Mouse (Mus musculus) embryo, embryonic 9.5 days (tissue): Measurements from ENCODE around the gene Rnf24.
"Not testable (repeated sequence)": the region's sequence is repeated elsewhere in the genome, so short reads cannot be mapped to it uniquely, and the experiment has no call there.

Experiments
- DNase-seq: peaks from one replicate; pipeline ENCODE4 v3.0.0-alpha.2; 2017; ENCODE audit errors: extremely low spot score

Gene Rnf24

GRCm38 (mm10) chr2:131337602-131338001 lies 15.1 kb downstream of the Rnf24 start:
- no peak for DNase-seq

- no peak for DNase-seq
Measured at GRCm38 (mm10) chr2:131330548-131330947, 22.1 kb downstream of the Rnf24 start.

- no peak for DNase-seq
Measured at GRCm38 (mm10) chr2:131328981-131329380, 23.7 kb downstream of the Rnf24 start.

GRCm38 (mm10) chr2:131326044-131326443 lies 26.6 kb downstream of the Rnf24 start:
- no peak for DNase-seq

- DNase-seq, result no peak
Measured at GRCm38 (mm10) chr2:131323675-131324074, 29.0 kb downstream of the Rnf24 start.

GRCm38 (mm10) chr2:131321192-131321591 lies 31.5 kb downstream of the Rnf24 start:
- not testable (repeated sequence) for DNase-seq

GRCm38 (mm10) chr2:131319401-131319800 lies 33.3 kb downstream of the Rnf24 start:
- no peak for DNase-seq

GRCm38 (mm10) chr2:131316167-131316566 lies 36.5 kb downstream of the Rnf24 start:
- DNase-seq, result no peak

GRCm38 (mm10) chr2:131309296-131309695 lies 43.4 kb downstream of the Rnf24 start:
- no peak for DNase-seq

- no peak for DNase-seq
Measured at GRCm38 (mm10) chr2:131307822-131308221, 44.9 kb downstream of the Rnf24 start.

GRCm38 (mm10) chr2:131307391-131307790 lies 45.3 kb downstream of the Rnf24 start:
- no peak for DNase-seq

GRCm38 (mm10) chr2:131305226-131305625 lies 47.5 kb downstream of the Rnf24 start:
- DNase-seq, result not testable (repeated sequence)

GRCm38 (mm10) chr2:131304497-131304896 lies 48.2 kb downstream of the Rnf24 start:
- no peak for DNase-seq

GRCm38 (mm10) chr2:131301635-131302034 lies 51.1 kb downstream of the Rnf24 start:
- DNase-seq, result no peak

- DNase-seq, result no peak
Measured at GRCm38 (mm10) chr2:131300485-131300884, 52.2 kb downstream of the Rnf24 start.

- not testable (repeated sequence) for DNase-seq
Measured at GRCm38 (mm10) chr2:131298674-131299073, 54.0 kb downstream of the Rnf24 start.

- no peak for DNase-seq
Measured at GRCm38 (mm10) chr2:131296746-131297261, 55.9 kb downstream of the Rnf24 start.

GRCm38 (mm10) chr2:131290669-131291068 lies 62.0 kb downstream of the Rnf24 start:
- DNase-seq, result no peak

- DNase-seq, result no peak
Measured at GRCm38 (mm10) chr2:131286276-131286675, 66.4 kb downstream of the Rnf24 start.

GRCm38 (mm10) chr2:131281596-131281995 lies 71.1 kb downstream of the Rnf24 start:
- no peak for DNase-seq

- DNase-seq, result no peak
Measured at GRCm38 (mm10) chr2:131276722-131277121, 76.0 kb downstream of the Rnf24 start.

- DNase-seq, result no peak
Measured at GRCm38 (mm10) chr2:131275493-131275892, 77.2 kb downstream of the Rnf24 start.

GRCm38 (mm10) chr2:131265056-131265455 lies 87.6 kb downstream of the Rnf24 start:
- DNase-seq, result no peak

- DNase-seq, result no peak
Measured at GRCm38 (mm10) chr2:131264027-131264426, 88.7 kb downstream of the Rnf24 start.
